Mouse (Mus musculus): ENCODE results near the gene Padi2.

Padi2 gene

DNA sequence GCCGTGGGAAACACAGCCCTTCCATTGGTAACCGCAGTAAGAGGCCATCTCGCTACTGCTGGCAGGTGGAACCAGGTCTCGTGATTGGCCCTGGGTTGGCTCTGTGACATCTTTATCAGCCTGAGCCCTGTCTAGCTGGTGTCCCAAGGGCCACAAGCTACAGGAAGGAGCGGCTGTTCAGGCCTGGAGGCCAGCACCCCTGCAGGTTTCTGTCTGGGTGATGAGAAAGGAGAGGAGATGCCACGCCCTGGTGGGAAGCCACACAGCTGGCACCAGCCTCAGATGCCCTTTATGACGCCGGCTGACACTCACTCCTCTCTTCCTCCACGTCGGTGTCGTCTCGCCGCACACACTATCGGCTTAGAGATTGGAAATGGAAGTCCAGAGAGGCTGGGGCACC, 83.3 kb downstream of the Padi2 start:
- no peak for DNase-seq

DNA sequence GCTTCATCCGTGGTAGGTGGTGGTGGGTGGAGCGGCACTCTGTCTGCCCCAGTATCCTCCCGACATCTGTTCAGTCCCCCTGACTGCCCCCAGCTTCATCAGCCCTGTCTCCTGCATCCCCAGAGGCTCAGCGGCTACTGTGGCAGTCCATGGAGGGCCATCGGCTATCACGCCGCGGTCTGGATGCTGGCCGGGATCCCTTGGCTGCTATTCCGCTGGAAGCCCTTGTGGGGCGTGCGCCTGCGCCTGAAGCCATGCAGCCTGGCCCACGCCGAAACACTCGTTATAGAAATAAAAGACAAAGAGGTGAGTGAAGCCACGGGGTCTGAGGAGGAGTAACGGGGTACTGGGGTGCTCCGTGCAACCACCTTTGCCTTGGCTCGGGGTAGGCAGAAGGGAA, 86.1 kb downstream of the Padi2 start:
- DNase-seq, result no peak

DNA sequence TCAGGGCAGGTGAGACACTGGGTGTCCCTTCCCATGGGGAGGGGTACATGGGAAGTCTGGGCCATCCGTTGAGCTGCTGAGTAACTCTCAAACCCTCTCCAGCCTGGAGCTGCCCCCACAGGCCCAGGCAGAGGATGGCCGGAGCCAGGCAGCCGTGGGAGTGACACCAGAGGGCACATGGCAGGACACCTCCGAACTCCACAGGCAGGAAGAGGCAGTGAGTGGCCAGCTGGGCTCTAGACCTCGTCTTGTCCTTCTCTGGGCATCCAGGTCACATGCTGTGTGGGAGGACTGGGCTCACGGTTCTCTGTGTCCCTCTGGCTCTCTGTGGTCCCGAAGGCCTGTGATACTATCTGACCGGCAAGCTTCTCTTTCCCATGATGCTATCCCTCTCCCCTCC, 87.7 kb downstream of the Padi2 start:
- DNase-seq, result no peak

DNA sequence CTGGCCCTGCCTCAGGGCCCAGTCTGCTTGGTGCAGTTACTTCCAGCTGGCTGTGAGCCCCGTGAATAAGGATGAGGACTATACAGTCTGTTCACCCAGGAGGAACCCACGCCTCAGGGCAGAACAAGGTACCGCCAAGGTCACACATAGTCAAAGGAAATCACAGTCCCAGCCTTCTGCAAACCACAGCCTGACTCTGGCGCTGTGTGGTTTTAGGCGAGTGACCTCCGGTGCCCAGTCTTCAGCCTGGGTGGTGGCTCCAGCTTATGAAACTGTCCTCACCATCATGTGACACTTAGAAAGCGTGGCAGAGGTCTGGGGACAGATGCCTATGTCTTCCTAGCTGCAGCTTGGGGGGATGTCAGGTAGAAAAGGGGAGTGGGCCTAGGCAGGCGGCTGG, 89.7 kb downstream of the Padi2 start:
- no peak for DNase-seq

DNA sequence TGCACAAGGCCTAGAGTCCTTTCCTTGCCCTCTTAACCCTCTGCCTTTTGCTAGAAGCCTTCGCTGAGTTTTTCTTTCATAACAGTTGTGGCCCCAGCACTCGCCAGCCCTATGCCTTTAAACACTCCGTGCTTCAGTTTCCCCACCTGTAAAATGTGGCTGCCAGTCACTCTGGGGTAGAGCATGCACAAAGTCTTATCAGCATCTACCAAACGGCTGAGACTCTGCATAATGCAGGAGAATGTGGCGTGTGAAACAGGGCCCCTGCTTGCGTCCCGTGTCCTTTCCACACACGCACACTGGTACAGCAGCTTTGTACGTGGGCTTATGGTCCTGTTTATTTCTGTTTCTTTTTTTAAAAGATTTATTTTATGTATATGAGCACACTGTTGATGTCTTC, 90.7 kb downstream of the Padi2 start:
- DNase-seq, result no peak
